Mouse (Mus musculus): Measurements from ENCODE around the gene Syvn1. TPM values are rescaled to one million over a fixed set of nuclear protein-coding genes. Genes with fewer than 3 reads are reported as not detected.
"Not testable (repeated sequence)": the region's sequence is repeated elsewhere in the genome, so short reads cannot be mapped to it uniquely, and the experiment has no call there.

Gene Syvn1
- polyA plus RNA-seq, 1 experiment from 2014 or later: 11.6 TPM

DNA sequence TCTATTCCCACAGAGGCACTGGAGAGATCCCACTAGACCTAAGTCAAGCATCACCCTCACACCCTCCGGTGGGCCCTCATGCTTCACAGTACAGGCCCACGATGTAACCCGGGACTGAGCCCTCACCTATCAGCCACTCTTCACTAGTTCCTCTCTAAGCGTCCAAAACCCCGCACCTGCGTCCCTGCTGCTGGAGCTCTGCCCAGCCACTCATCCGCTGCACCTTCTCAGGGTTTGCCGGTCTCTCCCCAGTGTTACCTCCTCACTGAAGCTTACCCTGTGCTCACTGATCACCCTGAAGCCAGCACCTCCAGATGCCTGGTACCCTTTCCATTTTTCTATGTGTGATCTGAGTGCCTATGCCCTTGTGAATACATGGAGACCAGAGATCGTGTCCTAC is 4.1 kb upstream of the Syvn1 start:
- 76% methylated on average over 9 of the region's 9 CpGs for WGBS (ENCODE audit: insufficient replicate concordance)
- H3K4me1 ChIP-seq (replicated peaks): peaks cover 20% of the 10 kb centered on the region
- H3K4me3 ChIP-seq (replicated peaks): no peak overlapping the region
- DNase-seq (no peak), ATAC-seq (ENCODE audit: low read depth) (no peak)
- no peaks in the 10 kb centered on the region for H3K27me3 ChIP-seq
- no peaks in the 10 kb centered on the region for H3K9me3 ChIP-seq (replicated peaks)
- H3K36me3 ChIP-seq: no peaks in the 10 kb centered on the region
- no peak overlapping the region for H3K27ac ChIP-seq
- no peak overlapping the region for H3K4me2 ChIP-seq
- H3K9ac ChIP-seq: no peak overlapping the region

DNA sequence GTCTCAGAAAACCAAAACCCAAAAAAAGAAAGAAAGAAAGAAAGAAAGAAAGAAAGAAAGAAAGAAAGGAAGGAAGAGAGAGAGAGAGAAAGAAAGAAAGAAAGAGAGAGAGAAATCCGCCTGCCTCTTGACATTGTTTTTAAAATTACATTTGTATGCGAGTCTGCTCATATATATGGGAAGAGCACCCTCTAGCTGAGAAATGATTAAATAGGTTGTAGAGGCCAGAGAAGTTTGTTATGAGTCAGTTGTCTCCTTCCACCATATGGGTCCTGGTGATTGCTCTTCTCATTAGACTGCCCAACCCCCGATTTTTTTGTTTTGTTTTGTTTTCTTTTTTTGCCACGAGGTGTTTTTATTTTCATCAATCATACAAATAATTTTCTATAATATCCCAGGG is 2.3 kb upstream of the Syvn1 start:
- H3K27me3 ChIP-seq; H3K27ac ChIP-seq; H3K4me3 ChIP-seq (replicated peaks); H3K9me3 ChIP-seq (replicated peaks); ATAC-seq (ENCODE audit: low read depth); DNase-seq; H3K4me2 ChIP-seq; H3K9ac ChIP-seq: not testable (repeated sequence)
- Histone ChIP-seq H3K4me1 (replicated peaks) (peaks cover 33% of the 10 kb centered on the region), H3K36me3 (peaks cover 13% of the 10 kb centered on the region)
- 45% methylated on average over 4 of the region's 4 CpGs for WGBS (ENCODE audit: insufficient replicate concordance)

DNA sequence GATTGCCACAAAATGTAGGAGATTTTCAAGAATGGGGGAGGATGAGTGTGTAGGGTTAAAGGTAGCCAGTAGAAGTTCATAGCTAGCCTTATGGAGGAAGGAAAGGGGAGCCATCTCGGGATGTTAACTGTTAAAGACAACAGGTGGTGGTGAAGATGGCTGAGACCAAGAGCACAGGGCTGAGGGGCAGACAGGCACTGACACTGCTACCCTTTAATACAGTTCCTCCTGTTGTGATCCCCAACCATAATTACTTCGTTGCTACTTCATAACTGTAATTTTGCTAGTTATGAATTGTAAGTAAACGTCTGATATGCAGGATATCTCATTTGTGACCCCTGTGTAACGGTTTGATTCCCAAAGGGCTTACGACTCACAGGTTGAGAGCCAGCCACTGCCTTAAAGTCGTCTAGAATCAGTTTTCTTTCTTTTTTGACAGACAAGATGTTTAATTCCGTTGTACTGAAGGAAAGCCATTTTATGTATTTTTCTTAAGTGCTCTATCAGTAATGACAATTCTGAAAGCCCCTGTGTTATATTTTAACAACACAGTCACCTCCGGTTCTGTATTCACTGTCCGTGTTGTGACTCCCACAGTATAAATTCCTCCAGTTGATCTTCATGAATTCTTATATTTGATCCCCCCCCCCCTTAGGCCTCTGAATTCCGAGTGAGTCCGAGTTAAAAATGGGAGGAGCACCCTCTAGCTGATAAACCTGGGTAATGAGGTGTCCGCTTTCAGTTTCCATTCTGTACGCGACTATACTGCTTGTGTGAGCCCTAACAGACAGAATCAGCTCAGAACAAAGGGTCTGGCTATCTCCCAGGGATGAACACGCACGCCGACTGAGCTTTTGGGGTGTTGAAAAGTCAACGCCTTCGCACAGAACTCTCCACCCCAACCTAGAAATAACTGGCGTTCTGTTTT is 746 bp upstream of the Syvn1 start:
- DNase-seq: no peak
- peak overlapping the region; percentile 89 for H3K4me3 ChIP-seq (replicated peaks)
- WGBS (ENCODE audit: insufficient replicate concordance): 11% methylated on average over 20 of the region's 20 CpGs

DNA sequence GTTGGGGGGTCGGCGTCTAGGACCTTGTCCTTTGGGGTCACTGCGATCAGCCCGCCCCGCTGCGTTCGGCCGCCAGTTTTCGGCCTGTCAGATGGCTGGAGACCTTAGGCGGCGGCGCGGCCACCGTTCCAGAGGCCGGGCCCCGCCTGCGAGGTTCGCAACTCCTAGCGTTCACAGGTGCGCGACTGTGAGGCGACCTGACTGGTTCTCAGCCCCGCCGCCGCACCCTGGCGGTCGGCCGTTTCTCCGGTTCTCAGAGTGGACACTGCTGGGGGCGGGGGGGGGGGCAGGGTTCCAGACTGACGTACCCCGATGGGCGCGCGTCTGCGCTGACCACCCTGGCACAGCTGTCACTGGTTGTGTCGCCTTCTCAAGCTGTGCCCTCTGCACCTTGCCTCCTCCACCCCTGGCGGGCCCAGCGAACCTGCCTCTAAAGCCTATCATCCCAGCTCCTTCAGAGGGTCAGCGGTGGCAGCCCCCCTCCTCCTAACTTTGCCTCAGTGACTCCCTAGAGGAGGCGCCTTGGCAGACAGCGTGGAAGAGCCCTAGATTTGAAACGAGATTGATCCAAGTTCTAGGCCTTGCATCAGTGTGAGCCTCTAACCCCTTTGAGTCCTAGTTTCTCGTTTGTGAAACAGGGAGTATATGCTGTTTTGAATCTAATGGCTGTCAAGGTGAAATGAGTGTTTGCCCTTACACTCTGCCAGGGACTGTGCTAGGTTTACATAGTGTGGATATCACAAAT is 950 bp downstream of the Syvn1 start:
- H3K4me2 ChIP-seq: peak overlapping the region; percentile 97
- H3K27ac ChIP-seq: peak overlapping the region; percentile 96
- H3K4me1 ChIP-seq (replicated peaks): peaks cover 38% of the 10 kb centered on the region
- H3K9ac ChIP-seq: peak overlapping the region; percentile 93
- 1% methylated on average over 44 of the region's 44 CpGs for WGBS (ENCODE audit: insufficient replicate concordance)
- H3K27me3 ChIP-seq: no peaks in the 10 kb centered on the region
- peaks cover 45% of the 10 kb centered on the region for H3K36me3 ChIP-seq
- no peaks in the 10 kb centered on the region for H3K9me3 ChIP-seq (replicated peaks)
- no peak for DNase-seq
- peak; percentile 22 for ATAC-seq (ENCODE audit: low read depth)
- peak overlapping the region; percentile 89 for H3K4me3 ChIP-seq (replicated peaks)

More for the DNA sequence above, 746 bp upstream of the Syvn1 start:
- peak; percentile 52 for ATAC-seq (ENCODE audit: low read depth)
- H3K4me1 ChIP-seq (replicated peaks): peaks cover 38% of the 10 kb centered on the region
- peak overlapping the region; percentile 93 for H3K9ac ChIP-seq
- peak overlapping the region; percentile 96 for H3K27ac ChIP-seq
- H3K4me2 ChIP-seq: peak overlapping the region; percentile 97
- H3K9me3 ChIP-seq (replicated peaks): no peaks in the 10 kb centered on the region
- H3K36me3 ChIP-seq: peaks cover 28% of the 10 kb centered on the region
- H3K27me3 ChIP-seq: no peaks in the 10 kb centered on the region

DNA sequence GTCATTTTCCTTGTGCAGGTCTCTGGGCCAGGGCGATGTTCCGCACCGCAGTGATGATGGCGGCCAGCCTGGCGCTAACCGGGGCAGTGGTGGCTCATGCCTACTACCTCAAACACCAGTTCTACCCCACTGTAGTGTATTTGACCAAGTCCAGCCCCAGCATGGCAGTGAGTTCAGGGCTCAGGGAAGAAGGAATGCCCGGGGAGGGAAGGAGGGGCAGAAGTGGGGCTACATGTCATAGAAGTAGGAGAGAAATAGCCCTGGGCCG is 1.5 kb downstream of the Syvn1 start:
- DNase-seq: no peak
- Histone ChIP-seq H3K9ac (peak overlapping the region; percentile 93), H3K4me3 (replicated peaks) (peak overlapping the region; percentile 89), H3K36me3 (peaks cover 51% of the 10 kb centered on the region), H3K27me3 (no peaks in the 10 kb centered on the region), H3K4me1 (replicated peaks) (peaks cover 40% of the 10 kb centered on the region), H3K4me2 (peak overlapping the region; percentile 97), H3K9me3 (replicated peaks) (no peaks in the 10 kb centered on the region), H3K27ac (peak overlapping the region; percentile 96)
- 75% methylated on average over 8 of the region's 8 CpGs for WGBS (ENCODE audit: insufficient replicate concordance)
- no peak for ATAC-seq (ENCODE audit: low read depth)

DNA sequence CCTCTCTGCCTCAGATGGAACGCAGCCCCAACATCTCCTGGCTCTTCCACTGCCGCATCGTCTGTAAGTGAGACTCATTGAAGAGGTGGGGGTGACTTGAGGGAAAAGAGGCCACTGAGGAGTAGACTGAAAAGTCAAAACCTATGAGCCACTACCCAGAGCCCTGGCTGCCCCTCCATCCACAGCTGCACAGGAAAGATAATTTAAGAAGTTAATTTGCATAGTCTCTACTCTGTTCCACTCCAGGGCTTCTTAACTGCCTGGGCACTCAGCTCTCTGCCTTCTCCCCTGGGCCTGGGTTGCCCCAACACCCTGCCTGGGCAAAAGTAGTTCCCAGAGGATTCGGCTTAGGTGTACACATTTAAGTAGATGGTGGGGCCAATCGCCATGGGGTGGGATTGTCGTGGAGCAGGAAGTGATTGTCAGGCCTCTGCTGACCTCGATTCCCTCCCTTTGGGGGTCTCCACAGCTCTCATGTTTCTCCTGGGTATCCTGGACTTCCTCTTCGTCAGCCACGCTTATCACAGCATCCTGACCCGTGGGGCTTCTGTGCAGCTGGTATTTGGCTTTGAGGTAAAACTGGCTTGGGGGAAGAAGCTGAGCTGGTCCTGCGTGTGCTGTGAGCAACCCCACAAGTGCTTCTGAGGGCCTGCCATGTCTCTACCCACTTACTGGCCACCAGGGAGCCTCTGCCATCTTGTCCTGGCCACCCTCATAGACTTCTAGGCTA is 2.5 kb downstream of the Syvn1 start:
- 47% methylated on average over 11 of the region's 11 CpGs for WGBS (ENCODE audit: insufficient replicate concordance)
- peak overlapping the region; percentile 97 for H3K4me2 ChIP-seq
- peak overlapping the region; percentile 89 for H3K4me3 ChIP-seq (replicated peaks)
- peaks cover 50% of the 10 kb centered on the region for H3K4me1 ChIP-seq (replicated peaks)
- ATAC-seq (ENCODE audit: low read depth): no peak
- no peaks in the 10 kb centered on the region for H3K9me3 ChIP-seq (replicated peaks)
- no peak for DNase-seq
- H3K9ac ChIP-seq: peak overlapping the region; percentile 93
- H3K27ac ChIP-seq: peak overlapping the region; percentile 96
- H3K36me3 ChIP-seq: peaks cover 61% of the 10 kb centered on the region
- no peaks in the 10 kb centered on the region for H3K27me3 ChIP-seq

DNA sequence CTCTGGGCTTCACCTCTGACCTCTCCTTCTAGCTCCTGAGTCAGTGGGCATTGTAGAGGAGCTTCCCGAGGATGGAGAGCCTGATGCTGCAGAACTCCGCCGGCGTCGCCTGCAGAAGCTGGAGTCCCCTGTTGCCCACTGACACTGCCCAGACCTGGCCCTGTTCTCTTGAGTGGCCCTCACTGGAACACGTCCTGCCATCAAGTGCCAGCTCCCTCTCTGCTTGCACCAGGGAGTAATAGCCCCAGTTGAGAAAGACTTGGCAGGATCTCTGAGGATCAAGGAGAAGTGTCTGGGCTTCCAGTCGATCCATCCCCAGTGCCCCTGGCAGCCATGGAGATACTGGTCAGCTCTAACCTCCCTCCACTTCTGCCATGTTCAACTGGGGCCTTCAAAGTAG is 6.1 kb downstream of the Syvn1 start:
- peaks cover 57% of the 10 kb centered on the region for H3K4me1 ChIP-seq (replicated peaks)
- DNase-seq: no peak
- H3K4me3 ChIP-seq (replicated peaks): no peak overlapping the region
- peaks cover 85% of the 10 kb centered on the region for H3K36me3 ChIP-seq
- peak overlapping the region; percentile 39; the same call in 1 of the 2 replicates for H3K27ac ChIP-seq
- H3K4me2 ChIP-seq: no peak overlapping the region
- H3K9me3 ChIP-seq (replicated peaks): no peaks in the 10 kb centered on the region
- H3K27me3 ChIP-seq: no peaks in the 10 kb centered on the region
- peak overlapping the region; percentile 6; the same call in 1 of the 2 replicates for H3K9ac ChIP-seq
- no peak for ATAC-seq (ENCODE audit: low read depth)
- WGBS (ENCODE audit: insufficient replicate concordance): 87% methylated on average over 7 of the region's 7 CpGs

DNA sequence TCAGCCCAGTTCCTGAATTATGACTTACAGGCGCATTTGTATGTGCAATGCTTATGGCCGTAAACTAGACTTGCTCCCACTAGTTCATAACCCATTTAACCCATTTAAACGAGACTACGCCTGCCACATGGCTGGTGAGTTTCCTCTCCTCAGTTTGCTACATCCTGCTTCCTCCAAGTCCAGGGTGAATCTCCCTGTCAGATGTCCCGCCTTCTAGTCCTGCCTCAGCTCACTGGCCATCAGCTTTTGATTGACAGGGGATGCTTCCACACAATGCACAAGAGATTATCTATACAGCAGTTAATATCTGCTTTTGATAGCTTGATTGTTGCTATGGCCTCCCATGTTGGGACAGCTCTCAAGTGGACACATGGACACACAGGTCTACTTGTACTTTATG is 7.9 kb downstream of the Syvn1 start:
- Histone ChIP-seq H3K4me2 (no peak overlapping the region), H3K4me3 (replicated peaks) (no peak overlapping the region), H3K4me1 (replicated peaks) (peaks cover 48% of the 10 kb centered on the region), H3K27ac (0 out of 2 replicates have a peak overlapping the region, but pooled peaks have one; percentile 6), H3K36me3 (peaks cover 79% of the 10 kb centered on the region), H3K9me3 (replicated peaks) (no peaks in the 10 kb centered on the region), H3K27me3 (no peaks in the 10 kb centered on the region), H3K9ac (no peak overlapping the region)
- WGBS (ENCODE audit: insufficient replicate concordance): 78% methylated on average over 5 of the region's 5 CpGs
- ATAC-seq (ENCODE audit: low read depth) (no peak), DNase-seq (no peak)

DNA sequence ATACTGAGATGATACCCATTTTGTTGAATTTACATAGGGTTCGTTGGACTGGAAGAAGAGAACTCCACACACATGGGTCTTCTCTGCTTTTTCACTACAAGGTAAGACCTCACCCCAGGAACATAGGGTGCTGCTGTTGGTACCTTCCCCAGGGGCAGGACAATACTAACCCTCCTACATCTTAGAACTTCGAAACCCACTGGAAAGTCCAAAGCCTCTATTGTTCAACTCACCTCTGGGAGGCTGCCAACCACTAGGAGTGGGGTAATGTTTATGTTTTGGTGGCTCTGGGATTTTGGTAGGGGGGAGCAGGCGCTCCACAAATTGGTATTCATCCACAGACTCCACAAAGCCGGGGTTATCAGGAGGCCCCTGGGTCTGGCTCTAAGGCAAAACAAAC is 10.3 kb downstream of the Syvn1 start:
- Histone ChIP-seq H3K27ac (peak overlapping the region; percentile 72), H3K4me1 (replicated peaks) (peaks cover 60% of the 10 kb centered on the region), H3K9ac (peak overlapping the region; percentile 81), H3K36me3 (peaks cover 65% of the 10 kb centered on the region), H3K4me2 (peak overlapping the region; percentile 95), H3K4me3 (replicated peaks) (peak overlapping the region; percentile 89), H3K9me3 (replicated peaks) (no peaks in the 10 kb centered on the region), H3K27me3 (no peaks in the 10 kb centered on the region)
- no peak for DNase-seq
- WGBS (ENCODE audit: insufficient replicate concordance): 39% methylated on average over 4 of the region's 4 CpGs
- no peak for ATAC-seq (ENCODE audit: low read depth)

DNA sequence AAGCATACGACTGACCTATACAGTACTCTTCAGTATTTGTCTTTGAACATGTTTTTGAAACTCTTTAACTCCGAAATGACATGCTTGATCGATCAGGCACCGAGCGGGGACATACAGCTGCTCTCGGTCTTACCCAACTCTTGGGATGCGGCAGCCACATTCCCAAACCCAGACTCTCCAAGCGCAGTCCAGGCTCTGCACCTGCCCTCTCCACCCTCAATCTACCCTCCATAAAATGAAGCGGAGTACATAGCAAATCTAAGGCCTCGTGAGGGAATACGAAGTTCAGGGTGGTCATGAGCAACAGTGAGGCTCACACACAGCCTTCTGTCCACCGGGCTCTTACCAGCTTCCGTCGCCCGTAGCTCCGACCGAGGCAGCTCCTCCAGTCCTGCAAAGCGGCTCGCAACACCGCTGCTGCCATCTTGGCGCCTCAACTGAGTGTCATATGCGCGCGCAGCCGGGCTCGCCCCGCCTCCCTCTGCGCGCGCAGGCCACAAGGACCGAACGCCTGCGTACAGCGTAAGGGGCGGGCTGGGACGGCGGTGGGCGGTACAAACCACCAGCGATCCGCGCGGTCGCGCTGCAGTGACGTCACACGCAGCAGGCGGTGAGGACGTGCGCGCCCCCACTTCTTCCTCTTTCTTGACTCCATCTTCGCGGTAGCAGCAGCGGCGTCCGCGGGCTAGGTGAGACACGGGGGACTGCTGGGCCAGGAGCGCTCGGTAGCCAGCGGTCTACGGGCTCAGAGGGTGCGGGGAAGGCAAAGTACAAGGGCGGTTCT is 11.1 kb downstream of the Syvn1 start, which contains the start of the genes Mrpl49 and Fau:
Gene Mrpl49 (minus strand): TSS at position 473 of the 784 bp plus-strand sequence.
Gene Fau (plus strand): TSS at position 532 of the 784 bp plus-strand sequence.
- Histone ChIP-seq H3K27ac (peak within 1 kb of the TSS; percentile 85), H3K27me3 (no peaks in the 10 kb centered on the region), H3K4me3 (replicated peaks) (peak within 1 kb of the TSS; percentile 89), H3K9me3 (replicated peaks) (no peaks in the 10 kb centered on the region), H3K36me3 (peaks cover 57% of the 10 kb centered on the region), H3K9ac (peak within 1 kb of the TSS; percentile 95), H3K4me1 (replicated peaks) (peaks cover 68% of the 10 kb centered on the region), H3K4me2 (peak within 1 kb of the TSS; percentile 95)
- peak; percentile 79 for ATAC-seq (ENCODE audit: low read depth)
- under 1% methylated on average over 63 of the region's 63 CpGs for WGBS (ENCODE audit: insufficient replicate concordance)
- DNase-seq: peak; percentile 97

Measured in liver, embryonic 13.5 days (tissue).